Mouse (Mus musculus) ES-E14 (cell line): ENCODE measurements around the gene Gsg1.

Experiments
- MAFK ChIP-seq: IDR thresholded peaks from 2 replicates; pipeline ENCODE4 v1.6.1; 2014; ENCODE audit warnings: mild to moderate bottlenecking, low read depth, low read length, inconsistent platforms; ENCODE audit not compliant: insufficient read depth
- ZNF384 ChIP-seq: IDR thresholded peaks from 2 replicates; pipeline ENCODE4 v1.6.1; 2012; ENCODE audit warnings: low read depth, low read length, inconsistent platforms

DNA sequence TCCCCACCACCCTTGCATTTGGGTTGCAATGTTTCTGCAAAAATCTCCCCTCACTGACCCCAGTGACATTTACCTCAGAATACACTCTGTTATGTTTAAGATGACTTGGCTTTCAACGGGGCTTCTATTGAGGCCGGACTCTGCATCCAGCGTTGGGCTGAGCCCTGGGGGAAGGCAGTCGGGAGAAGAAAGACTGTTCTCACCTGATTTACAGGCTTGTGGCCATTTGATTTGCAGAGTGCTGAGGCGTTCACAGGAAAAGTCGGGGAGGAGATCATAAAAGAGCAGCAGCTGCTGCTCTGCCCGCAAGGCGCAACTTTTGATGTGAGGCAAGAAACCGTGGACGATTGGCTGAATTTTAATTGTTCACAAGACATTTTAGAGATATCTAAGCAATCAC, 25.7 kb upstream of the Gsg1 start:
- TF ChIP-seq MAFK, result no peak
- TF ChIP-seq ZNF384, result no peak
